Mouse (Mus musculus): ENCODE results near the gene Myo3b. TPM values are rescaled to one million over a fixed set of nuclear protein-coding genes. Genes with fewer than 3 reads are reported as not detected.

Gene Myo3b
- polyA plus RNA-seq, 1 experiment from 2014 or later, result 0.70 TPM

DNA sequence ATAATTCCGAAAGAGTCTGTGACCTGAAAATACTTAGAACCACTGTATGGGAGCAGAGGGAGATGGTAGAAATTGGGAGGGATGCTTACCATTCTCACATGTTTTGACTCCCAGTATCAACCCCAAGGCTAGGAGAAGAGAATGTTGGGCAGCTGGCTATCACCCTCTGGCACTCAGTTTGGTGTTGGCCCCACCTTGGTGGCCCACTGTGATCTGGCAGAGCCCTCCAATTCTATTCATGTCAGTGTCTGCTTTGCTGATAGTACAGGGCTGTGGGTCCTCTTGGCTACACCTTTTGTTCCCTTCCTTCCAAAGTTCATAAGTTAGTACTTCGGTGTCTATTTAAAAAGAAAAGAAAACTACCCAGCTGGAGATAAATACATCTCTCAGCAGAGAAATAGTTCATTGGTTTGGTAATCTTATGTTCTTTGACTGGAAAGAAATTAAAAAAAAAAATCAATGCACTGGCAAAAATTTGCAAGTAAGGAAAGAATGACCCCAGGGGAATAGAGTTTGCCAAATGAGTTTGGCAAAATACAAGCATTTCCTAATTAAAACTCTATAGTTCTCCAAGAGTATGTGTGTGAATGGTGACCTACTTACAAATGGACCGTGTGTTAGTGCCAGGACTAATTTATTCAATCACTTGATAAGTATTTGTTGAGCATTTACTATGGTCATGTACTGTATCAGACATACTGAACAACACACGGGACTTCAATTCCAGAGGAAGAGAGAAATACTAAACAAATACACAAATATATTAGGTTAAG is 98.5 kb downstream of the Myo3b start:
- no peak overlapping the region for H3K27ac ChIP-seq (ENCODE audit: low read length)
- 81% methylated on average over 4 of the region's 4 CpGs for WGBS
- ATAC-seq (ENCODE audit: low read depth), result no peak

DNA sequence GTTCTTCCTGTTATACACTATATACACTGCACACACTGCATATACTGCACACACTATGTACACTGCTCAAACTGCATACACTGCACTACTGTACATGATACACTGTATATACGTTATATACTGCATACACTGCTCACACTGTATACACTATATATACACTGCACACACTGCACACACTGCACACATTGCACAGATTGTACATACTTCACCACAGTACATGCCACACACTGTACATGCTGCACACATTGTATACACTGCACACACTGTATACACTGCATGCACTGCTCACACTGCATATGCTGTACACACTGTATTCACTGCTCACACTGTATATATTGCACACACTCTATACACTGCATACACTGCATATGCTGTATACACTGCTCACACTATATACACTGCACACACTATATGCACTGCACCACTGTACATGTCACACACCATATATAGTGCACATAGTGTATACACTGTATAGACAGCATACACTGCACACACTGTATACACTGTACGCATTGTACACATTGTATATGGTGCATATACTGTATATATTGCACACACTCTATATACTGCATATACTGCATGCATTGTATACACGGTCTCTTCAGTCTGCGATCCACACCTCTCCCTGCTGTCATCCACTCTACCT is 104.7 kb downstream of the Myo3b start:
- WGBS, result 93% methylated on average over 4 of the region's 4 CpGs

More for the DNA sequence above, 98.5 kb downstream of the Myo3b start:
- Histone ChIP-seq H3K9me3 (ENCODE audit: control insufficient read depth, low read length) (no peaks in the 10 kb centered on the region), H3K4me1 (replicated peaks; ENCODE audit: control insufficient read depth, insufficient read depth, low read length) (no peaks in the 10 kb centered on the region), H3K9ac (ENCODE audit: low read length) (no peak overlapping the region), H3K4me2 (ENCODE audit: low read depth, low read length) (no peak overlapping the region), H3K27me3 (ENCODE audit: control insufficient read depth, insufficient read depth, low read depth, low read length) (no peaks in the 10 kb centered on the region), H3K36me3 (ENCODE audit: control insufficient read depth, insufficient read depth, low read length) (no peaks in the 10 kb centered on the region), H3K4me3 (ENCODE audit: low read length) (no peak overlapping the region)

DNA sequence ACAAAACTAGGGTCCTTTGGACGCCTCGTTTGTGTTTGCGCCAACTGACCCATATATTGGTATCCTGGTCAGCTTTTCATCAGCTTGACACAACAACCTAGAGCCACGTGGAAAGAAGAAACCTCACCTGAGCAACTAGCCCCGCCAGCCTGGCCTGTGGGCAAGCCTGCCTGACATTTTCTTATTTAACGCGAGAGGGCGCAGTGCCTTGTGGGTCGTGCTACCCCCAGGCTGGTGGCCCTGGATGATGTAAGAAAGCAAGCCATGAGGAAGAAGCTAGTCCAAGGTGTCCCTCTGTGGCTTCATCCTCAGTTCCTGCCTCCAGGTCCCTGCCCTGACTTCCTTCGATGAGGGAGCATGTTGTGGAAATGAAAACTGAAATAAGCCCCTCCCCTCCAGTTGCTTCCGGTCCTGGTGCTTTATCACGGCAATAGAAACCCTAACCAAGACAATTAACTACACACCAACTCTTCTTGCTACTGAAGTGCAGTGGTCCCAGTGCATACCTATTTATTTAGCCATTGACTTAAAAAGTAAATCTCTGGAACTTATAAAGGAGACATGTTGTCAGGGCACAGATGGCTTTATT is 108.2 kb downstream of the Myo3b start:
- Histone ChIP-seq H3K27ac (ENCODE audit: low read length) (no peak overlapping the region), H3K4me1 (replicated peaks; ENCODE audit: control insufficient read depth, insufficient read depth, low read length) (no peaks in the 10 kb centered on the region), H3K9me3 (ENCODE audit: control insufficient read depth, low read length) (no peaks in the 10 kb centered on the region), H3K36me3 (ENCODE audit: control insufficient read depth, insufficient read depth, low read length) (no peaks in the 10 kb centered on the region), H3K4me2 (ENCODE audit: low read depth, low read length) (no peak overlapping the region), H3K27me3 (ENCODE audit: control insufficient read depth, insufficient read depth, low read depth, low read length) (no peaks in the 10 kb centered on the region), H3K9ac (ENCODE audit: low read length) (no peak overlapping the region), H3K4me3 (ENCODE audit: low read length) (no peak overlapping the region)
- 52% methylated on average over 12 of the region's 12 CpGs for WGBS
- no peak for ATAC-seq (ENCODE audit: low read depth)

More for the DNA sequence above, 104.7 kb downstream of the Myo3b start:
- Histone ChIP-seq H3K9me3 (ENCODE audit: control insufficient read depth, low read length) (no peaks in the 10 kb centered on the region), H3K4me2 (ENCODE audit: low read depth, low read length) (no peak overlapping the region), H3K4me3 (ENCODE audit: low read length) (no peak overlapping the region), H3K9ac (ENCODE audit: low read length) (no peak overlapping the region), H3K36me3 (ENCODE audit: control insufficient read depth, insufficient read depth, low read length) (no peaks in the 10 kb centered on the region), H3K4me1 (replicated peaks; ENCODE audit: control insufficient read depth, insufficient read depth, low read length) (no peaks in the 10 kb centered on the region), H3K27me3 (ENCODE audit: control insufficient read depth, insufficient read depth, low read depth, low read length) (no peaks in the 10 kb centered on the region), H3K27ac (ENCODE audit: low read length) (no peak overlapping the region)
- ATAC-seq (ENCODE audit: low read depth), result no peak

DNA sequence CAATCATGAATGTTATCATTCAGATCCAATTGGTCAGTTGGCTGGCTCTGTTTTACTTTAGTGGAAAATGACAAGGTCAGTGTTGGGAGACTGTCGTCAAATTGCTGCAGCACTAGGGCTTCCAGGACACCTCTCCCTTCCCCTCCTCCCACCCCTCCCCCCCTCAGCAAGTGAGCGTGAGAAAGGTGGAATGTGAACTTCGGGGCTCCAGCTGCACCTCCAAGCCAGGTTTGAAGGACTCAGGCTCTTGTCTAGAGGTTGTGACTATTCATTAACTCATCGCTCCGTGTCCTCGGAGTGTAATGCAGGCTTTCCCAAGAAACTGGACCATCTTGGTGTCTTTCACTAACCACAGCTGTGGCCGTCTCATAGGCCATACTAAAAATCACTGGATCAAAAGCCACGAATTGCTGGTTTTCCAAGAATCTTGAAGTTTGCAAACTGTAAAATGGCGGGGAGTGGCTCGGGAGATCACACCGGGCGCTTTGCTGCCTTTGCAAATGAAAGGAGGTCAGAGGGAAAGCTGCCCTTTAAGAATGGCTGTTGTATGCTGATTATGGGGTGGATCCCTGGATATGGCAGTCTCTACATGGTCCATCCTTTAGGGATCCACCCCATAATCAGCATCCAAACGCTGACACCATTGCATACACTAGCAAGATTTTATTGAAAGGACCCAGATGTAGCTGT is 110.0 kb downstream of the Myo3b start:
- no peak overlapping the region for H3K4me3 ChIP-seq (ENCODE audit: low read length)
- H3K9me3 ChIP-seq (ENCODE audit: control insufficient read depth, low read length), result no peaks in the 10 kb centered on the region
- H3K27me3 ChIP-seq (ENCODE audit: control insufficient read depth, insufficient read depth, low read depth, low read length), result no peaks in the 10 kb centered on the region
- no peak for ATAC-seq (ENCODE audit: low read depth)
- 64% methylated on average over 13 of the region's 13 CpGs for WGBS
- H3K4me1 ChIP-seq (replicated peaks; ENCODE audit: control insufficient read depth, insufficient read depth, low read length), result no peaks in the 10 kb centered on the region
- H3K36me3 ChIP-seq (ENCODE audit: control insufficient read depth, insufficient read depth, low read length), result no peaks in the 10 kb centered on the region
- no peak overlapping the region for H3K9ac ChIP-seq (ENCODE audit: low read length)
- no peak overlapping the region for H3K4me2 ChIP-seq (ENCODE audit: low read depth, low read length)
- H3K27ac ChIP-seq (ENCODE audit: low read length), result no peak overlapping the region

DNA sequence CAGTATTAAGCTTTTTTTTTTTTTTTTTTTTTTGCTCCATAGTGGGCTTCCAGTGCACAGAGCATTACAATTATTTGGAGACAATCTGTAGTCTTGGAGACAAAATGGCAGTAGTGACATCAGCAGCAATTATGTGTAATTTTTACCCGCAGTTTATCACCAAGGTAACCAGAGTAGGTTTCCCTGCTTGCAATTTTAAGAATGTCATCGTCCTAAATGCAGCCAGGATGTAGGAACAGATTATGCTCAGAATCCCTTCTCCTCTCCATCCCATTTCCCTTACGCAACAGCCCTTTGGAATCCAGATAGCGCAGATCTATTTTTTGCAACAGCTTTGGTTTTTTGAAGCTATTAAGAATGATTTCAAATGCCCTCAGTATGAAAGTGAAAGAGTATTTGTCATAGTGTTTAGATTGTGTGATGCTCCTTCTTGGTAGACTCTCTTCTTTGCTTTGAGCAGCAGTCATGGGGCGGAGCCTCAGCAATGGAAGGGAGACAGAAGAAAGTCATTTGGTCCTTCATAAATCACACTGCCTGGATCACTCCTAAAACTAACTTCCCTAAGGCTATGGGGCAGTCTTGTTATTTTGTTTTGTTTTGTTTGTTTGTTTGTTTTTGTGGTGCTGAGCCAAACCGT is 111.6 kb downstream of the Myo3b start:
- Histone ChIP-seq H3K9ac (ENCODE audit: low read length) (no peak overlapping the region), H3K9me3 (ENCODE audit: control insufficient read depth, low read length) (no peaks in the 10 kb centered on the region), H3K27me3 (ENCODE audit: control insufficient read depth, insufficient read depth, low read depth, low read length) (no peaks in the 10 kb centered on the region), H3K4me1 (replicated peaks; ENCODE audit: control insufficient read depth, insufficient read depth, low read length) (no peaks in the 10 kb centered on the region), H3K36me3 (ENCODE audit: control insufficient read depth, insufficient read depth, low read length) (no peaks in the 10 kb centered on the region), H3K4me3 (ENCODE audit: low read length) (no peak overlapping the region), H3K27ac (ENCODE audit: low read length) (no peak overlapping the region), H3K4me2 (ENCODE audit: low read depth, low read length) (no peak overlapping the region)
- no peak for ATAC-seq (ENCODE audit: low read depth)
- WGBS, result 75% methylated on average over 6 of the region's 6 CpGs

DNA sequence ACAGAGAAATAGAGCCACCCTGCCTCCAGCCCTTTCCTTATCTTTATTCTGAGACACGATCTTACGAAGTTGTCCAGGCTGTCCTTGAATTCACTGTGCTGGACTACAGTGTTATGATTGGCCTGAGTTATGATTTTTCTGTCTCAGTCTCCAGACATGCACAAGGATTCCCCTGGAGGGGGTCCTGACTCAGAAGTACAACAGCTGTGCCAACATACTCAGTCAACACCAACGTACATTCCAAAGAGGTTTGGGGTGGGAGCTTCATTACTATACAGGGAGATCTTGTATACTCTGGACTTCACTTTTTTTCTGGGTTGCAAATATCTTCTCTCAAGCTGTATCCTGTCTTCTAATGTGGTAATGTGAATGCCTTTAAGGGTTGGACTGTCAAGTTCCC is 113.0 kb downstream of the Myo3b start:
- Histone ChIP-seq H3K4me3 (ENCODE audit: low read length) (no peak overlapping the region), H3K27me3 (ENCODE audit: control insufficient read depth, insufficient read depth, low read depth, low read length) (no peaks in the 10 kb centered on the region), H3K4me2 (ENCODE audit: low read depth, low read length) (no peak overlapping the region), H3K9me3 (ENCODE audit: control insufficient read depth, low read length) (no peaks in the 10 kb centered on the region), H3K9ac (ENCODE audit: low read length) (no peak overlapping the region), H3K27ac (ENCODE audit: low read length) (no peak overlapping the region), H3K4me1 (replicated peaks; ENCODE audit: control insufficient read depth, insufficient read depth, low read length) (no peaks in the 10 kb centered on the region), H3K36me3 (ENCODE audit: control insufficient read depth, insufficient read depth, low read length) (no peaks in the 10 kb centered on the region)
- WGBS, result 37% methylated on average over 3 of the region's 3 CpGs
- no peak for ATAC-seq (ENCODE audit: low read depth)

DNA sequence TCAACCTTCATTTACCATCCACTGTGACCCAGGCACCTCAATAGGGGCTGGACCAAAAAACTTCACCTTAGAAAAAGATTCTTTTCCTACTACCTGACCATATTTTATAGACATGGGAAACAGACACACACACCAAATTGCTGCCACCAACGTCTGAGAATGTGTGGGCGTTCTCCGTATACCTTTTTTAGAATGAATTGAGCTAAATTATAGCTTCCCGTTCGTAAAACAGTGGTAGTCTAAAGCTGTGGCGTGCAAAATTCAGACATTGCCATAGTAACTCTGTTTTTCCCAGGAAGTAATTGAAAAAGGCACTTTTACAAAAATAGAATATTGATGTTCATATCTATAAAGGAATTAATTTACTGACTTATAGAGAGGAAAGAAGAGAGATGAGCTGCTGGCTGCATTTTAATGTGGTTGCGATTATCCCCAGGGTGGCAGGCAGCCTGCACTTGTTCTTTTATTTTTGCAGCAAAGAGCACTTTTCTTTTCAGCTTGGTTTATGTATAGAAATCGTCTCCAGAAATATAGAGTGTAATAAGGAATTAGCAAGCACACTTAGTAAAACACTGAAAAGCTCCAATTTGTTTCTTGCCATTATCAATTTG is 116.4 kb downstream of the Myo3b start:
- WGBS, result 86% methylated on average over 8 of the region's 8 CpGs
- Histone ChIP-seq H3K27me3 (ENCODE audit: control insufficient read depth, insufficient read depth, low read depth, low read length) (no peaks in the 10 kb centered on the region), H3K4me2 (ENCODE audit: low read depth, low read length) (no peak overlapping the region)

DNA sequence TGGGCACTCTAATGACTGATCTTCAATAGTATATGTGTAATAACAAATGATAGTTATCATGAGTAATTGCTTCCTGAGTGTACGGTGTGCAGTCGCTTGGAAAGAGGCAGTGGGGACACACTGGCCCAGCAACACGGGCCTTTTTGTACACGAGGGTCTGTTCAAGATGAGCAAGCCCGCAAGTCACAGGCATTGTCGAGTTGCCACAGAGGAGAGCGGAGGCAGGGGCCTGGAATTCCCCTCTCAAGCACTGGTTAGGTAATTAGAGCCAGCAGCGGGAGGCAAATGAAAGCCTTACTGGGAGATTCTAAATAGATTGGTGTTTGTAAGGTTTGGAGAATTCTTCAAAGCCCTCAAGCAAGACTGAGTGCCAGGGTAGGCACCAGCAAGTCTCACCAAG is 120.6 kb downstream of the Myo3b start:
- Histone ChIP-seq H3K36me3 (ENCODE audit: control insufficient read depth, insufficient read depth, low read length) (no peaks in the 10 kb centered on the region), H3K9me3 (ENCODE audit: control insufficient read depth, low read length) (no peaks in the 10 kb centered on the region), H3K4me1 (replicated peaks; ENCODE audit: control insufficient read depth, insufficient read depth, low read length) (no peaks in the 10 kb centered on the region), H3K27me3 (ENCODE audit: control insufficient read depth, insufficient read depth, low read depth, low read length) (no peaks in the 10 kb centered on the region), H3K27ac (ENCODE audit: low read length) (no peak overlapping the region), H3K9ac (ENCODE audit: low read length) (no peak overlapping the region), H3K4me3 (ENCODE audit: low read length) (no peak overlapping the region), H3K4me2 (ENCODE audit: low read depth, low read length) (no peak overlapping the region)
- 41% methylated on average over 8 of the region's 8 CpGs for WGBS
- no peak for ATAC-seq (ENCODE audit: low read depth)

More for the DNA sequence above, 116.4 kb downstream of the Myo3b start:
- Histone ChIP-seq H3K9me3 (ENCODE audit: control insufficient read depth, low read length) (no peaks in the 10 kb centered on the region), H3K36me3 (ENCODE audit: control insufficient read depth, insufficient read depth, low read length) (no peaks in the 10 kb centered on the region), H3K9ac (ENCODE audit: low read length) (no peak overlapping the region), H3K4me3 (ENCODE audit: low read length) (no peak overlapping the region), H3K4me1 (replicated peaks; ENCODE audit: control insufficient read depth, insufficient read depth, low read length) (no peaks in the 10 kb centered on the region), H3K27ac (ENCODE audit: low read length) (no peak overlapping the region)
- no peak for ATAC-seq (ENCODE audit: low read depth)

All from lung, embryonic 16.5 days (tissue).